In the genomic region with DNA sequence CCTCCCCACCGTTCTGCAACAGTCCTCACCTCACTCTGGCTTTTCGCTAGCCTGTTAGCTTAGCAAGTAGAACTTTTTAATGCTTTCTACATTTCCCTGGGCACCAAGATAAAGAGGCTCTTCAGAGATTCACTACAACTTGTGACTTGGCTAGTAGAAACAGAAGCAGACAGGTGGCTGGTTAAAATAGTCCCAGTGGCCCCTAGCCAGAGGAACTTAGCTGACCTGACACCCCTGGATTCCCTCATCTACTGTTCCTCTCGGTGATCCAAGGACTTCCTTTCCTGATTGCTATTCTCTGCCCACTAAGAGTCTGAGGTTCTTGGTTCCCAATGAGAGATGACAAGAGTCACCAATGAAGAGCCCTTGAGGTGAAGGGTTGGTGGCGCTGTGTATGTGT, we compare ENCODE assay signal across 1 mouse cellular context.
TF ChIP-seq lines count a peak whose summit lies in the region.

No protein-coding gene starts in this region.

TF ChIP-seq in MEL, 35 proteins besides CTCF, POLR2A, EP300 and RAD21 (continued from another document):
- TF ChIP-seq TCF12 (IDR thresholded peaks at IDR 0.05; ENCODE audit: low read depth, low read length), result no peak
- no peak for TF ChIP-seq MYB (IDR thresholded peaks at IDR 0.05; ENCODE audit: low read depth, low read length)
- TF ChIP-seq JUND (IDR thresholded peaks at IDR 0.05; ENCODE audit: low read depth, low read length), result no peak
- no peak for TF ChIP-seq NELFE (IDR thresholded peaks at IDR 0.05; ENCODE audit: low read depth, low read length)
- no peak for TF ChIP-seq MAZ (IDR thresholded peaks at IDR 0.05; ENCODE audit: low read depth, low read length)
- no peak for TF ChIP-seq ETS1 (IDR thresholded peaks at IDR 0.05; ENCODE audit: low read depth, low read length)
